Mouse (Mus musculus) heart, postnatal 10 days (tissue): ENCODE results near the gene Hnf1b. TPM values are rescaled to one million over a fixed set of nuclear protein-coding genes. Genes with fewer than 3 reads are reported as not detected.

Experiments
- DNase-seq, 2 experiments: peaks; one replicate each; pipeline ENCODE4 v3.0.0; 2021
- intact Hi-C: fragments of 180-260 bp; cut with DNase I; formaldehyde crosslinking; loops from one replicate; pipeline ENCODE4 v1.15.1; 2025
- total RNA-seq, 2 experiments: library from RNA; stranded (reverse); gene quantifications; 2 replicates each; pipeline ENCODE4 v1.2.3; 2021

The Hnf1b gene
- total RNA-seq, 2 experiments from 2014 or later: not detected

- peak; percentile 27 to 40 for DNase-seq
- intact Hi-C loops: no loop called here
Observed at GRCm38 (mm10) chr11:83852501-83853211, 2.8 kb downstream of the Hnf1b start.

- intact Hi-C loops: no loop called here
- DNase-seq: peak; percentile 20 to 24
Observed at GRCm38 (mm10) chr11:83853221-83853792, 3.4 kb downstream of the Hnf1b start.

GRCm38 (mm10) chr11:83854091-83854490, 4.2 kb downstream of the Hnf1b start:
- intact Hi-C loops: no loop called here
- peak; percentile 10 to 17 for DNase-seq

- no peak for DNase-seq
- intact Hi-C loops: no loop called here
Observed at GRCm38 (mm10) chr11:83854707-83855106, 4.8 kb downstream of the Hnf1b start.

GRCm38 (mm10) chr11:83857256-83857655, 7.4 kb downstream of the Hnf1b start:
- DNase-seq: no peak
- intact Hi-C loops: no loop called here

- DNase-seq: no peak
- intact Hi-C loops: no loop called here
Observed at GRCm38 (mm10) chr11:83865286-83865685, 15.4 kb downstream of the Hnf1b start.

GRCm38 (mm10) chr11:83867571-83867970, 17.7 kb downstream of the Hnf1b start:
- intact Hi-C loops: no loop called here
- DNase-seq: no peak

GRCm38 (mm10) chr11:83869147-83869546, 19.3 kb downstream of the Hnf1b start:
- no peak for DNase-seq
- intact Hi-C loops: no loop called here

GRCm38 (mm10) chr11:83869686-83870085, 19.8 kb downstream of the Hnf1b start:
- DNase-seq: no peak
- intact Hi-C loops: no loop called here

- DNase-seq: no peak
- intact Hi-C loops: no loop called here
Observed at GRCm38 (mm10) chr11:83871780-83872554, 22.1 kb downstream of the Hnf1b start.

- intact Hi-C loops: no loop called here
- DNase-seq: no peak
Observed at GRCm38 (mm10) chr11:83873509-83873908, 23.6 kb downstream of the Hnf1b start.

- intact Hi-C loops: no loop called here
- no peak for DNase-seq
Observed at GRCm38 (mm10) chr11:83876630-83877029, 26.8 kb downstream of the Hnf1b start.

- intact Hi-C loops: no loop called here
- DNase-seq: peak; percentile 32 to 55
Observed at GRCm38 (mm10) chr11:83877765-83878164, 27.9 kb downstream of the Hnf1b start.

GRCm38 (mm10) chr11:83878417-83878952, 28.6 kb downstream of the Hnf1b start:
- intact Hi-C loops: no loop called here
- no peak for DNase-seq

- DNase-seq: peak in 1 of 2 experiments; percentile 10
- intact Hi-C loops: no loop called here
Observed at GRCm38 (mm10) chr11:83879130-83879529, 29.3 kb downstream of the Hnf1b start.

GRCm38 (mm10) chr11:83881438-83881837, 31.6 kb downstream of the Hnf1b start:
- DNase-seq: no peak
- intact Hi-C loops: no loop called here

GRCm38 (mm10) chr11:83882552-83882951, 32.7 kb downstream of the Hnf1b start:
- intact Hi-C loops: no loop called here
- peak; percentile 3 to 16 for DNase-seq

GRCm38 (mm10) chr11:83883074-83883473, 33.2 kb downstream of the Hnf1b start:
- no peak for DNase-seq
- intact Hi-C loops: no loop called here

- no peak for DNase-seq
- intact Hi-C loops: no loop called here
Observed at GRCm38 (mm10) chr11:83883812-83884211, 33.9 kb downstream of the Hnf1b start.

- intact Hi-C loops: no loop called here
- DNase-seq: no peak
Observed at GRCm38 (mm10) chr11:83885175-83885574, 35.3 kb downstream of the Hnf1b start.

GRCm38 (mm10) chr11:83886746-83887145, 36.9 kb downstream of the Hnf1b start:
- DNase-seq: no peak
- intact Hi-C loops: no loop called here
